Mouse (Mus musculus) stomach, embryonic 14.5 days (tissue): ENCODE results near the gene Mtmr14. TPM values are rescaled to one million over a fixed set of nuclear protein-coding genes. Genes with fewer than 3 reads are reported as not detected.
A peak's percentile ranks its signal among the peaks of the same experiment; 100 is the strongest.

Source experiments
- ATAC-seq: fragments of 200-750 bp; cut with Nextera tagmentation; 2 replicates; pipeline ENCODE4 v1.8.0; 2017; ENCODE audit warnings: low read depth, moderate TSS enrichment; ENCODE audit not compliant: insufficient number of reproducible peaks, insufficient read depth, low FRiP score
- H3K27ac ChIP-seq: fragments of 300-500 bp; sonication (generic); 2 replicates; pipeline ENCODE4 v1.5.1; 2014; ENCODE audit warnings: mild to moderate bottlenecking, low read length, moderate library complexity, mixed read lengths
- H3K27me3 ChIP-seq: fragments of 300-500 bp; sonication (generic); 2 replicates; pipeline ENCODE4 v1.6.1; 2014; ENCODE audit warnings: low read length, control low read depth, mixed read lengths; ENCODE audit not compliant: control insufficient read depth, insufficient read depth
- H3K36me3 ChIP-seq: fragments of 300-500 bp; sonication (generic); 2 replicates; pipeline ENCODE4 v1.6.1; 2014; ENCODE audit warnings: mild to moderate bottlenecking, control low read depth, low read length, moderate library complexity, mixed read lengths; ENCODE audit not compliant: control insufficient read depth, insufficient read depth
- H3K4me1 ChIP-seq: fragments of 300-500 bp; sonication (generic); 2 replicates; pipeline ENCODE4 v1.6.1; 2014; ENCODE audit warnings: low read length, control low read depth, mixed read lengths; ENCODE audit not compliant: control insufficient read depth, insufficient read depth
- H3K4me2 ChIP-seq: fragments of 300-500 bp; sonication (generic); replicated peaks from 2 replicates; pipeline ENCODE4 v1.6.1; 2014; ENCODE audit warnings: low read depth, low read length, control low read depth
- H3K4me3 ChIP-seq: fragments of 300-500 bp; sonication (generic); 2 replicates; pipeline ENCODE4 v1.5.1; 2014; ENCODE audit warnings: low read depth, low read length, control low read depth
- H3K9ac ChIP-seq: fragments of 300-500 bp; sonication (generic); replicated peaks from 2 replicates; pipeline ENCODE4 v1.6.1; 2014; ENCODE audit warnings: low read depth, mild to moderate bottlenecking, control low read depth, low read length, moderate library complexity, mixed read lengths
- H3K9me3 ChIP-seq: fragments of 300-500 bp; sonication (generic); 2 replicates; pipeline ENCODE4 v1.6.1; 2016; ENCODE audit warnings: low read depth, low read length, control low read depth; ENCODE audit not compliant: control insufficient read depth
- WGBS: fragments of 180-500 bp; shearing (Covaris S2); extraction: QIAGEN DNeasy Blood & Tissue Kit; methylation state at CpG from one replicate; pipeline ENCODE4 v1.1.7; 2014; 5-methylcytosine and 5-hydroxymethylcytosine counted together
- polyA plus RNA-seq: library from polyadenylated mRNA; unstranded; fragments of >200 nt; fragmentation: Nextera tagmentation; extraction: Ambion mirVana; gene quantifications from 2 replicates; pipeline ENCODE4 v1.2.1, GENCODE M21; 2014

Mtmr14 gene
- polyA plus RNA-seq, 1 experiment from 2014 or later = 33.2 TPM

- 83% methylated on average over 5 of the region's 5 CpGs for WGBS
- Histone ChIP-seq H3K9me3 (no peaks in the 10 kb centered on the region), H3K4me2 (no peak overlapping the region), H3K27me3 (no peaks in the 10 kb centered on the region), H3K4me3 (no peak overlapping the region), H3K4me1 (no peaks in the 10 kb centered on the region), H3K27ac (no peak overlapping the region), H3K36me3 (no peaks in the 10 kb centered on the region), H3K9ac (no peak overlapping the region)
- no peak for ATAC-seq
Observed at GRCm38 (mm10) chr6:113301350-113301749, 63.7 kb downstream of the Mtmr14 start.

GRCm38 (mm10) chr6:113302258-113302657, 64.6 kb downstream of the Mtmr14 start:
- ATAC-seq = no peak
- Histone ChIP-seq H3K9me3 (no peaks in the 10 kb centered on the region), H3K4me1 (no peaks in the 10 kb centered on the region), H3K36me3 (no peaks in the 10 kb centered on the region), H3K27ac (no peak overlapping the region), H3K4me3 (no peak overlapping the region), H3K9ac (no peak overlapping the region), H3K27me3 (no peaks in the 10 kb centered on the region), H3K4me2 (no peak overlapping the region)
- WGBS = 14% methylated on average over 3 of the region's 3 CpGs

DNA sequence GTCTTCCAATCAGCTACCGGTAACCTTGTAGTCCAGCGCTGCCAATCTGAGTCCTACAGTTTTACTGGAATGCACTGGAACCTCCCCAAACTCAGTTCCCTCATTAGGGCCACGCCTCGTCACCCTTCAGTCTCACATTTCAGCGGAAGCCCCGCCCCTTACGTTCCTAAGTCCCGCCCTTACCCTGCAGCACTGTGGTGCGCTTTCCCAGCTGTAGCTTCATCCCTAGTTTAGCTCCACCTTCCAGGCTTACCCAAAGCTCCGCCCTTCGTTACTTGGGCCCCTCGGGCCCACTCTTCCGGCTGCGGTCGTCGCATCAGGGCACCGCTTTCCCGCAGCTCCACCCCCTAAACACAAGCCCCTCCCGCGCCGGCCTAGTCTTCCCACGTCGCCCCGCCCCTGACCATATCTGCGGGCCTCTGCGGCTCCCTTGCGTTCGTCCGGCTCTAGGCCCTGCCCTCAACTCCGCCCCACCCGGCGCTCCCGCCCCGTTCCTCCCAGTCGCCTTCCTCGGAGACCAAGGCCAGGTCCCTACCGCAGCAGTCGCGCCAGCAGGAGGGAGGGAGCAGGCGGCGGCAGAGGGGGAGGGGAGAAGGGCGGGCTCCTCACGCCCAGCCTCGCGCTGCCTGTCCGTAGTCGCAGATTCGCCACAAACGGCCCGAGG, 68.8 kb downstream of the Mtmr14 start:
- Histone ChIP-seq H3K9ac (peak overlapping the region; percentile 97), H3K4me2 (peak overlapping the region; percentile 96), H3K27ac (peak overlapping the region; percentile 97), H3K4me3 (peak overlapping the region; percentile 99), H3K9me3 (no peaks in the 10 kb centered on the region), H3K27me3 (no peaks in the 10 kb centered on the region), H3K36me3 (peaks cover 16% of the 10 kb centered on the region), H3K4me1 (peaks cover 6% of the 10 kb centered on the region)
- ATAC-seq = peak; percentile 98
- under 1% methylated on average over 49 of the region's 50 CpGs for WGBS

DNA sequence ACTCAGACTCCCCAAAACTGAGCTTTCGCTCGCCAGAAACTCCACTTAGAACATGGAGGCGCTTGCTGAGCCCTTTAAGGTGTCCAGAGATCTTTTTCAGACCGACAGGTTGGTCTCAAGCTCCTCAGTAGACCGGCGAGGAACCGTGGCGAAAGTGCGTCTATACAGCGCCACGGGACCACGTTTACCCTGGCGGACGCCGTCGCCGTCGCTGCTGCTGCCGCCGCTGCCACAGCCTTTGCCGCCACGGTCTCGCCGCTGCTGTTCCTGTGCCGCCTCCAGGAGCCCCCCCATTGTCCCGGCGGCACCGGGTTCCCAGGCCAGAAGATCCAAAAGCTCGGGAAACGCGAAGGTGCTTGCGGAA, 69.3 kb downstream of the Mtmr14 start, which contains the start of gene Brpf1:
Gene Brpf1 (plus strand): TSS at position 152 of the 364 bp plus-strand sequence.
- Histone ChIP-seq H3K27me3 (no peaks in the 10 kb centered on the region), H3K36me3 (peaks cover 17% of the 10 kb centered on the region), H3K4me3 (peak within 1 kb of the TSS; percentile 99), H3K27ac (peak within 1 kb of the TSS; percentile 97), H3K9me3 (no peaks in the 10 kb centered on the region), H3K4me1 (peaks cover 6% of the 10 kb centered on the region), H3K9ac (peak within 1 kb of the TSS; percentile 97), H3K4me2 (peak within 1 kb of the TSS; percentile 96)
- peak; percentile 36; the same call in 1 of the 2 replicates for ATAC-seq
- 0% methylated on average over 32 of the region's 32 CpGs for WGBS

DNA sequence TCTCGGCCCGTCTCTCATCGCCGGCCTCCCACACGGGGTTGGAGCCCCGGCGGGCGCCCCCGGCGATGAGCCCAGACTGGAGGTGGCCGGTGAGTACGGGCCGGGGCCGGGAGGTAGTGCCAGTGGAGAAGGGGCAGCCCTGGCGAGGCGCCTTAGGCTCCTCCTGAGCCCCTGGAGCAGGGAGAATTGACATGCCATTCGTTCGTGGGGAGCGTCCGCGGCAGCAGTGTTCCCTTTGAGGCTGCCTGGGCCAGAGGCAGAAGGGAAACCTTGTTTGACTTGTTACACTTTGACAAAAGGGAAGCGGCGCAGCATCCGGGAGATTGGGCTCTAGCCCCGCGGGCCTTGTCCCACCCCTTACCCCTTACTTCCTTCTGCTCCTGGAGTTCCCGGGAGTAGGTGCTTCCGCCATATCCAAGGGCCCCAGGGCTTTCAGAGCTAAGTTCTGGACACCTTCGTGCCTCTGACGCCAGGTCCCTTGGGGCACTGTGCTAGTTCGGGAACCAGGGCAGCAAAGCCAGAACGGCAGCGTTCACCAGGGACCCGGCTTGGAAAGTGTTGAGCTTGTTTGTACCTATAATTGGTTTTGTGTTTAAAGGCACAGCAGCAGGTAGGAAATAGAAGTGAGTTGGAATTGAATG, 70.0 kb downstream of the Mtmr14 start:
- WGBS = under 1% methylated on average over 34 of the region's 34 CpGs
- no peak for ATAC-seq

GRCm38 (mm10) chr6:113308141-113308540, 70.5 kb downstream of the Mtmr14 start:
- 39% methylated on average over 5 of the region's 5 CpGs for WGBS
- no peaks in the 10 kb centered on the region for H3K27me3 ChIP-seq
- H3K27ac ChIP-seq = no peak overlapping the region

More for the DNA sequence above, 70.0 kb downstream of the Mtmr14 start:
- Histone ChIP-seq H3K4me1 (peaks cover 6% of the 10 kb centered on the region), H3K27me3 (no peaks in the 10 kb centered on the region), H3K27ac (peak overlapping the region; percentile 97), H3K9ac (peak overlapping the region; percentile 97), H3K9me3 (no peaks in the 10 kb centered on the region), H3K36me3 (peaks cover 19% of the 10 kb centered on the region), H3K4me3 (peak overlapping the region; percentile 99), H3K4me2 (peak overlapping the region; percentile 96)

GRCm38 (mm10) chr6:113315972-113316371, 78.3 kb downstream of the Mtmr14 start:
- no peaks in the 10 kb centered on the region for H3K4me1 ChIP-seq
- H3K4me3 ChIP-seq = no peak overlapping the region
- no peak overlapping the region for H3K27ac ChIP-seq
- WGBS = 96% methylated on average over 3 of the region's 3 CpGs
- no peak for ATAC-seq
- H3K27me3 ChIP-seq = no peaks in the 10 kb centered on the region
- no peak overlapping the region for H3K9ac ChIP-seq
- no peaks in the 10 kb centered on the region for H3K9me3 ChIP-seq
- H3K4me2 ChIP-seq = no peak overlapping the region
- H3K36me3 ChIP-seq = peaks cover 82% of the 10 kb centered on the region

More at GRCm38 (mm10) chr6:113308141-113308540, 70.5 kb downstream of the Mtmr14 start:
- peak overlapping the region; percentile 97 for H3K9ac ChIP-seq
- H3K36me3 ChIP-seq = peaks cover 23% of the 10 kb centered on the region
- ATAC-seq = no peak
- H3K4me3 ChIP-seq = peak overlapping the region; percentile 99
- peak overlapping the region; percentile 96 for H3K4me2 ChIP-seq
- H3K4me1 ChIP-seq = peaks cover 6% of the 10 kb centered on the region
- H3K9me3 ChIP-seq = no peaks in the 10 kb centered on the region

GRCm38 (mm10) chr6:113326533-113327315, 89.1 kb downstream of the Mtmr14 start, which contains the start of gene Ogg1:
Gene Ogg1 (plus strand): TSS chr6:113326972.
- WGBS = under 1% methylated on average over 52 of the region's 52 CpGs
- Histone ChIP-seq H3K27ac (peak within 1 kb of the TSS; percentile 91), H3K9ac (peak within 1 kb of the TSS; percentile 57), H3K9me3 (no peaks in the 10 kb centered on the region), H3K27me3 (no peaks in the 10 kb centered on the region), H3K4me2 (peak within 1 kb of the TSS; percentile 70), H3K36me3 (peaks cover 42% of the 10 kb centered on the region), H3K4me1 (no peaks in the 10 kb centered on the region), H3K4me3 (peak within 1 kb of the TSS; percentile 63)
- ATAC-seq = peak; percentile 97
